Mouse (Mus musculus): Measurements from ENCODE around the gene Pdk2.

Pdk2 gene

GRCm38 (mm10) chr11:95004136-95004936, 36.8 kb downstream of the Pdk2 start:
- DNase-seq (ENCODE audit: low read depth, low spot score), result peak; percentile 81

- no peak for DNase-seq (ENCODE audit: low read depth, low spot score)
Observed at GRCm38 (mm10) chr11:95002705-95003104, 38.4 kb downstream of the Pdk2 start.

GRCm38 (mm10) chr11:95001584-95002347, 39.4 kb downstream of the Pdk2 start:
- no peak for DNase-seq (ENCODE audit: low read depth, low spot score)

GRCm38 (mm10) chr11:95001058-95001457, 40.1 kb downstream of the Pdk2 start:
- DNase-seq (ENCODE audit: low read depth, low spot score), result peak; percentile 81

- no peak for DNase-seq (ENCODE audit: low read depth, low spot score)
Observed at GRCm38 (mm10) chr11:95000548-95000947, 40.6 kb downstream of the Pdk2 start.

- no peak for DNase-seq (ENCODE audit: low read depth, low spot score)
Observed at GRCm38 (mm10) chr11:95000128-95000527, 41.0 kb downstream of the Pdk2 start.

GRCm38 (mm10) chr11:94998041-94998531, 43.1 kb downstream of the Pdk2 start:
- no peak for DNase-seq (ENCODE audit: low read depth, low spot score)

GRCm38 (mm10) chr11:94997596-94997995, 43.6 kb downstream of the Pdk2 start:
- DNase-seq (ENCODE audit: low read depth, low spot score), result peak; percentile 26

GRCm38 (mm10) chr11:94996984-94997383, 44.2 kb downstream of the Pdk2 start:
- no peak for DNase-seq (ENCODE audit: low read depth, low spot score)

- no peak for DNase-seq (ENCODE audit: low read depth, low spot score)
Observed at GRCm38 (mm10) chr11:94996101-94996500, 45.1 kb downstream of the Pdk2 start.

- no peak for DNase-seq (ENCODE audit: low read depth, low spot score)
Observed at GRCm38 (mm10) chr11:94994947-94995772, 46.0 kb downstream of the Pdk2 start.

- peak; percentile 19 for DNase-seq (ENCODE audit: low read depth, low spot score)
Observed at GRCm38 (mm10) chr11:94994208-94994814, 46.8 kb downstream of the Pdk2 start.

GRCm38 (mm10) chr11:94992754-94993606, 48.2 kb downstream of the Pdk2 start:
- peak; percentile 60 for DNase-seq (ENCODE audit: low read depth, low spot score)

- DNase-seq (ENCODE audit: low read depth, low spot score), result no peak
Observed at GRCm38 (mm10) chr11:94992480-94992753, 48.7 kb downstream of the Pdk2 start.

GRCm38 (mm10) chr11:94991641-94992479, 49.3 kb downstream of the Pdk2 start:
- DNase-seq (ENCODE audit: low read depth, low spot score), result peak; percentile 46

- peak; percentile 94 for DNase-seq (ENCODE audit: low read depth, low spot score)
Observed at GRCm38 (mm10) chr11:94990749-94991577, 50.2 kb downstream of the Pdk2 start, which contains the start of gene Ppp1r9b. Gene Ppp1r9b (plus strand): TSS chr11:94991035.

GRCm38 (mm10) chr11:94990102-94990748, 50.9 kb downstream of the Pdk2 start:
- DNase-seq (ENCODE audit: low read depth, low spot score), result peak; percentile 36

- DNase-seq (ENCODE audit: low read depth, low spot score), result peak; percentile 97
Observed at GRCm38 (mm10) chr11:94989562-94990017, 51.6 kb downstream of the Pdk2 start.
